Mouse (Mus musculus) ES-Bruce4 (cell line): ENCODE measurements around the gene Bid. TPM values are rescaled to one million over a fixed set of nuclear protein-coding genes. Genes with fewer than 3 reads are reported as not detected.

Source experiments
- H3K27ac ChIP-seq: 2 replicates; pipeline ENCODE4 v1.5.1; 2012; ENCODE audit warnings: low read length, inconsistent platforms; ENCODE audit not compliant: insufficient read depth
- H3K27me3 ChIP-seq: 2 replicates; pipeline ENCODE4 v1.6.1; 2012; ENCODE audit warnings: mild to moderate bottlenecking, low read length, inconsistent platforms; ENCODE audit not compliant: control insufficient read depth, poor library complexity, insufficient read depth, severe bottlenecking
- H3K36me3 ChIP-seq: 2 replicates; pipeline ENCODE4 v1.6.1; 2012; ENCODE audit warnings: inconsistent platforms, mild to moderate bottlenecking, low read length, moderate library complexity; ENCODE audit not compliant: control insufficient read depth, poor library complexity, insufficient read depth, severe bottlenecking
- H3K4me1 ChIP-seq: one replicate; pipeline ENCODE4 v1.8.1; 2011; ENCODE audit warnings: low read length; ENCODE audit not compliant: control insufficient read depth, insufficient read depth
- H3K4me3 ChIP-seq: 2 replicates; pipeline ENCODE4 v1.5.1; 2011; ENCODE audit warnings: low read depth, mild to moderate bottlenecking, low read length
- H3K9ac ChIP-seq: 2 replicates; pipeline ENCODE4 v1.6.1; 2012; ENCODE audit warnings: low read depth, mild to moderate bottlenecking, inconsistent platforms; ENCODE audit not compliant: poor library complexity, severe bottlenecking
- H3K9me3 ChIP-seq: replicated peaks from 2 replicates; pipeline ENCODE4 v1.6.1; 2012; ENCODE audit warnings: mild to moderate bottlenecking, low read length, inconsistent platforms; ENCODE audit not compliant: control insufficient read depth, poor library complexity, insufficient read depth, severe bottlenecking
- CTCF ChIP-seq: IDR thresholded peaks from one replicate; pipeline ENCODE4 v1.8.1; 2011; ENCODE audit warnings: low read depth, low read length
- EP300 ChIP-seq: IDR thresholded peaks from 2 replicates; pipeline ENCODE4 v1.6.1; 2011; ENCODE audit warnings: low read depth, low read length; ENCODE audit not compliant: insufficient read depth
- POLR2A ChIP-seq: IDR thresholded peaks from one replicate; pipeline ENCODE4 v1.8.1; 2011; ENCODE audit warnings: low read length; ENCODE audit not compliant: insufficient read depth
- polyA plus RNA-seq: library from polyadenylated mRNA; stranded (reverse); fragments of >200 nt; gene quantifications from 2 replicates; pipeline ENCODE4 v1.2.4, GENCODE M21; 2011; ENCODE audit warnings: low read depth; ENCODE audit not compliant: missing spikeins, insufficient read depth, insufficient read length

Gene Bid
- polyA plus RNA-seq, 1 experiment = 43.8 TPM

- TF ChIP-seq EP300 = no peak
- Histone ChIP-seq H3K9me3 (no peaks in the 10 kb centered on the region), H3K4me1 (peaks cover 11% of the 10 kb centered on the region), H3K27me3 (no peaks in the 10 kb centered on the region), H3K9ac (no peak overlapping the region), H3K36me3 (no peaks in the 10 kb centered on the region), H3K27ac (no peak overlapping the region), H3K4me3 (no peak overlapping the region)
Observed at GRCm38 (mm10) chr6:120939783-120940182, 23.1 kb upstream of the Bid start.

DNA sequence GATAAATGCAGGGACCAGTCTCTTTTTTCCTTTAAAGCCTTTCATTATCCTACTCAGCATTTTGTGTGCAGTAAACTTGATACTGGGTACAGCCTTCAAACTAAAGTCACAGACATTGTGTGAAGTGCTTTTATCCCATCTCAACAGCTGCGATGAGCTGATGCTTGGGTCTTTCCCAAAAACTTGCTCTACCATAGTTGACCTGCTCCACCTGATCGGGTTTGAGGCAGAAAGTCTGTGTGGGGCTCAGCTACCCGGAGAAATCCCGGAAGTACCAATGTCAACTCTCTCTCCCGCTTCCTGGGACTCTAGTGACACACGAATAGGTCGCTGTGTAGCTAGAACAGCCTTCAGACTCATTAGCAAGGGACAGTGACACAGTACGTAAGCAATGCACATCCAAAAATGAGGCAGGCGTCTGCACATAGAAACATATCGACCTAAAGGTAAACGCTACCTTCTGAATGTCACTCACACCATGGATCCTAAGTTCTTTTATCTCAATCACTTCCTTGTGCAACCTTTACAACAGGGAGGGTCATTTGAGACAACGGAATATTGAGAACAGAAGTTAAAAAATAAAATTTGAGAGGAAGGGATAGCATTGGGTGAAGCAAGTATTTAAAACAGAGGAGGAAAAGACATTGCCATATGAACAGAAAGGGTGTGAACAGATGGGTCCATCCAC is 22.3 kb upstream of the Bid start:
- H3K27me3 ChIP-seq = no peaks in the 10 kb centered on the region
- no peak overlapping the region for H3K9ac ChIP-seq
- no peak overlapping the region for H3K4me3 ChIP-seq
- no peak overlapping the region for H3K27ac ChIP-seq
- no peaks in the 10 kb centered on the region for H3K36me3 ChIP-seq
- H3K9me3 ChIP-seq = no peaks in the 10 kb centered on the region
- TF ChIP-seq CTCF (no peak), EP300 (no peak), POLR2A (no peak)
- peaks cover 11% of the 10 kb centered on the region for H3K4me1 ChIP-seq

- H3K9ac ChIP-seq = no peak overlapping the region
- H3K9me3 ChIP-seq = no peaks in the 10 kb centered on the region
- peaks cover 9% of the 10 kb centered on the region for H3K4me1 ChIP-seq
- no peak overlapping the region for H3K27ac ChIP-seq
- no peaks in the 10 kb centered on the region for H3K27me3 ChIP-seq
- no peak for TF ChIP-seq POLR2A
- H3K4me3 ChIP-seq = no peak overlapping the region
- no peaks in the 10 kb centered on the region for H3K36me3 ChIP-seq
Observed at GRCm38 (mm10) chr6:120937999-120938608, 21.5 kb upstream of the Bid start.

DNA sequence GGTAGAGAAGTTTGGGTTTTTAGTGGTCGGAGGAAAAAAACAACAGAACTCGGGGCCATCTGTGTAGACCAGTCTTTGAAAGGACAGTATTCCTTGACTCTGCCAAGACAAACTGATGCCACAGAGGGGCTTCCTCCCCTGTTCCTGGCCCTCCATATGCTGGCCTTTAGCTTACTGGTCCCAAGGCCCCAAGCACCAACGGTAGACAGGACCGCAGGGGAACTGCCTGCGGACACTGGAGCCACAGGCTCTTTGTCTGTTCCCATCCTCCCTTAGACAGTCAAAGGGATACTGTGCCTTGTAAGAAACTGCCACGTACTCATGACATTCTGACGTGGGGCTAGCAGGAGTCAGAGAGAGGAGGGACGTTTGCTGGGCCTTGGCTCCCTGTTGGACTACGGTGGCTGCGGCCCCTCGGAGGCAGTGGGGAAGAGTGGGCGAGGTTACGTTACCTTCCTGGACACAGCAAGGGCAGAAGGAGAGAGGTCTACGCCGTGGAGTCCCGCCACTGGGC is 20.5 kb upstream of the Bid start:
- no peak overlapping the region for H3K27ac ChIP-seq
- H3K4me3 ChIP-seq = no peak overlapping the region
- H3K4me1 ChIP-seq = peaks cover 5% of the 10 kb centered on the region
- TF ChIP-seq EP300 (no peak), POLR2A (no peak), CTCF (no peak)
- H3K36me3 ChIP-seq = no peaks in the 10 kb centered on the region
- no peak overlapping the region for H3K9ac ChIP-seq
- H3K27me3 ChIP-seq = no peaks in the 10 kb centered on the region
- H3K9me3 ChIP-seq = no peaks in the 10 kb centered on the region

GRCm38 (mm10) chr6:120934176-120934575 is 17.5 kb upstream of the Bid start:
- TF ChIP-seq CTCF = no peak
- no peak for TF ChIP-seq POLR2A
- TF ChIP-seq EP300 = no peak
- H3K27me3 ChIP-seq = no peaks in the 10 kb centered on the region
- H3K36me3 ChIP-seq = no peaks in the 10 kb centered on the region
- H3K4me3 ChIP-seq = no peak overlapping the region
- H3K9ac ChIP-seq = no peak overlapping the region
- no peak overlapping the region for H3K27ac ChIP-seq
- H3K9me3 ChIP-seq = no peaks in the 10 kb centered on the region
- H3K4me1 ChIP-seq = peaks cover 4% of the 10 kb centered on the region

GRCm38 (mm10) chr6:120933670-120934069 is 17.0 kb upstream of the Bid start:
- Histone ChIP-seq H3K9me3 (no peaks in the 10 kb centered on the region), H3K36me3 (no peaks in the 10 kb centered on the region), H3K27ac (no peak overlapping the region), H3K9ac (no peak overlapping the region), H3K4me3 (no peak overlapping the region), H3K4me1 (peaks cover 4% of the 10 kb centered on the region), H3K27me3 (no peaks in the 10 kb centered on the region)
- TF ChIP-seq CTCF = no peak
